Mouse (Mus musculus) intestine, postnatal 0 days (tissue): ENCODE measurements at regions not wholly inside any gene's neighbourhood (a gene's known extent, or its start where the extent isn't known, plus 50 kb on each side); places are given as distances from the start of the nearest gene placed in this dataset.
A peak's percentile ranks its signal among the peaks of the same experiment; 100 is the strongest.

Experiments used
- ATAC-seq: fragments of 200-750 bp; cut with Nextera tagmentation; 2 replicates; pipeline ENCODE4 v1.8.0; 2017; ENCODE audit warnings: mild to moderate bottlenecking, moderate TSS enrichment, moderate library complexity
- H3K27ac ChIP-seq: fragments of 300-500 bp; sonication (generic); 2 replicates; pipeline ENCODE4 v1.5.1; 2014; ENCODE audit warnings: mild to moderate bottlenecking, low read depth, low read length, moderate library complexity
- H3K27me3 ChIP-seq: fragments of 300-500 bp; sonication (generic); replicated peaks from 2 replicates; pipeline ENCODE4 v1.6.1; 2014; ENCODE audit warnings: low read length, mixed read lengths; ENCODE audit not compliant: control insufficient read depth, insufficient read depth
- H3K36me3 ChIP-seq: fragments of 300-500 bp; sonication (generic); 2 replicates; pipeline ENCODE4 v1.6.1; 2014; ENCODE audit warnings: mild to moderate bottlenecking, moderate library complexity; ENCODE audit not compliant: control insufficient read depth, insufficient read depth
- H3K4me1 ChIP-seq: fragments of 300-500 bp; sonication (generic); replicated peaks from 2 replicates; pipeline ENCODE4 v1.6.1; 2014; ENCODE audit warnings: antibody characterized with exemption, low read length, mixed read lengths; ENCODE audit not compliant: control insufficient read depth, insufficient read depth
- H3K4me2 ChIP-seq: fragments of 300-500 bp; sonication (generic); replicated peaks from 2 replicates; pipeline ENCODE4 v1.6.1; 2014; ENCODE audit warnings: low read depth, mild to moderate bottlenecking, moderate library complexity
- H3K4me3 ChIP-seq: fragments of 300-500 bp; sonication (generic); 2 replicates; pipeline ENCODE4 v1.5.1; 2014; ENCODE audit warnings: low read depth, low read length
- H3K9ac ChIP-seq: fragments of 300-500 bp; sonication (generic); 2 replicates; pipeline ENCODE4 v1.6.1; 2014; ENCODE audit warnings: mild to moderate bottlenecking, low read depth, low read length
- H3K9me3 ChIP-seq: fragments of 300-500 bp; sonication (generic); 2 replicates; pipeline ENCODE4 v1.6.1; 2016; ENCODE audit warnings: mixed run types; ENCODE audit not compliant: control insufficient read depth
- CTCF ChIP-seq: sonication (generic); IDR thresholded peaks from 2 replicates; pipeline ENCODE4 v1.5.1; 2016; ENCODE audit warnings: low read depth, mild to moderate bottlenecking, control low read depth, antibody characterized with exemption, moderate library complexity
- WGBS: fragments of 180-500 bp; shearing (Covaris S2); extraction: QIAGEN DNeasy Blood & Tissue Kit; methylation state at CpG from one replicate; pipeline ENCODE4 v1.1.7; 2014; 5-methylcytosine and 5-hydroxymethylcytosine counted together

- Histone ChIP-seq H3K4me2 (no peak overlapping the region), H3K27me3 (no peaks in the 10 kb centered on the region), H3K4me1 (no peaks in the 10 kb centered on the region), H3K9me3 (0 out of 2 replicates have a peak, but pooled peaks cover under 1% of the 10 kb centered on the region), H3K36me3 (no peaks in the 10 kb centered on the region), H3K9ac (no peak overlapping the region), H3K27ac (no peak overlapping the region), H3K4me3 (no peak overlapping the region)
- no peak for ATAC-seq
- TF ChIP-seq CTCF: no peak
- 72% methylated on average over 23 of the region's 23 CpGs for WGBS
These were observed 181.4 kb upstream of the Habp2 start for GRCm38 (mm10) chr19:56105452-56106091.

GRCm38 (mm10) chr19:56108796-56109195, 178.1 kb upstream of the Habp2 start:
- H3K4me3 ChIP-seq: no peak overlapping the region
- ATAC-seq: no peak
- H3K9me3 ChIP-seq: no peaks in the 10 kb centered on the region
- H3K27me3 ChIP-seq: no peaks in the 10 kb centered on the region
- H3K4me1 ChIP-seq: no peaks in the 10 kb centered on the region
- no peaks in the 10 kb centered on the region for H3K36me3 ChIP-seq
- no peak overlapping the region for H3K9ac ChIP-seq
- H3K27ac ChIP-seq: no peak overlapping the region
- WGBS: 89% methylated on average over 6 of the region's 6 CpGs
- no peak for TF ChIP-seq CTCF
- H3K4me2 ChIP-seq: no peak overlapping the region

- no peak for ATAC-seq
- Histone ChIP-seq H3K36me3 (no peaks in the 10 kb centered on the region), H3K9me3 (no peaks in the 10 kb centered on the region), H3K9ac (no peak overlapping the region), H3K4me2 (0 out of 2 replicates have a peak overlapping the region, but pooled peaks have one; percentile 13), H3K4me1 (no peaks in the 10 kb centered on the region), H3K27ac (no peak overlapping the region), H3K27me3 (no peaks in the 10 kb centered on the region), H3K4me3 (no peak overlapping the region)
- WGBS: 26% methylated on average over 12 of the region's 15 CpGs
- no peak for TF ChIP-seq CTCF
These were observed 171.2 kb upstream of the Habp2 start for GRCm38 (mm10) chr19:56115552-56116284.

DNA sequence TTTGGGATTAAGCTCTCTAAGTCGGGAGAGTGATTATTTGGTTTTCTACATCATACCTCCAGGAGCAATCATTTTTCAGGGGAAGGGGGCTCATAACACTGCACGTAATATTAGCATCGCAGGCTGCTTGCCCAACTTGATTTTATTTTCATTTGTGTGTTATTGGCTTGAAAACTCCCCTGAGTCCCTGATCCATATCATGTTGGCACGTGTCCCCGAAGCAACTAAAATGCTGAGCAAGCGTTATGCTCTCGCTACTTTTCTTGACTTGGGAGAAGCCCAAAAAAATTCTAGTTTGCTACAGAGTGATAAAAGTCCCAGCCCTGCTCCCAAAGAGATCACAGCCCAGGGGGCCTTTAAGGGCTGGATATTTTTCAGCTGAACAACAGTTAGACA, 170.7 kb upstream of the Habp2 start:
- TF ChIP-seq CTCF: no peak
- ATAC-seq: no peak
- Histone ChIP-seq H3K9me3 (no peaks in the 10 kb centered on the region), H3K4me2 (no peak overlapping the region), H3K4me3 (no peak overlapping the region), H3K27me3 (no peaks in the 10 kb centered on the region), H3K9ac (no peak overlapping the region), H3K27ac (no peak overlapping the region), H3K4me1 (no peaks in the 10 kb centered on the region), H3K36me3 (no peaks in the 10 kb centered on the region)
- 59% methylated on average over 7 of the region's 7 CpGs for WGBS

- 86% methylated on average over 7 of the region's 7 CpGs for WGBS
- no peak for TF ChIP-seq CTCF
- Histone ChIP-seq H3K4me3 (no peak overlapping the region), H3K36me3 (no peaks in the 10 kb centered on the region), H3K4me2 (no peak overlapping the region), H3K9ac (no peak overlapping the region), H3K9me3 (no peaks in the 10 kb centered on the region), H3K27me3 (no peaks in the 10 kb centered on the region), H3K27ac (no peak overlapping the region), H3K4me1 (no peaks in the 10 kb centered on the region)
- no peak for ATAC-seq
These were observed 166.2 kb upstream of the Habp2 start for GRCm38 (mm10) chr19:56120723-56121122.

- ATAC-seq: no peak
- H3K4me1 ChIP-seq: no peaks in the 10 kb centered on the region
- H3K27ac ChIP-seq: no peak overlapping the region
- H3K4me3 ChIP-seq: no peak overlapping the region
- H3K9ac ChIP-seq: no peak overlapping the region
- H3K27me3 ChIP-seq: no peaks in the 10 kb centered on the region
- H3K9me3 ChIP-seq: no peaks in the 10 kb centered on the region
- TF ChIP-seq CTCF: no peak
- no peak overlapping the region for H3K4me2 ChIP-seq
- 61% methylated on average over 5 of the region's 5 CpGs for WGBS
- H3K36me3 ChIP-seq: no peaks in the 10 kb centered on the region
These were observed 164.8 kb upstream of the Habp2 start for GRCm38 (mm10) chr19:56122186-56122585.
